Mouse (Mus musculus) G1E (cell line): ENCODE measurements around the gene Cldn4.

ENCODE experiments used
- CTCF ChIP-seq: IDR thresholded peaks from 2 replicates; pipeline ENCODE4 v1.5.1; 2012; ENCODE audit warnings: low read depth, low read length, inconsistent platforms, mixed read lengths
- POLR2AphosphoS5 ChIP-seq: IDR thresholded peaks from 2 replicates; pipeline ENCODE4 v1.6.1; 2012; ENCODE audit warnings: low read depth, low read length, inconsistent platforms; ENCODE audit not compliant: insufficient replicate concordance

GRCm38 (mm10) chr5:134933281-134933680 lies 13.5 kb downstream of the Cldn4 start:
- no peak for TF ChIP-seq CTCF
- no peak for TF ChIP-seq POLR2AphosphoS5
